Mouse (Mus musculus) hindbrain, embryonic 10.5 days (tissue): ENCODE measurements at regions not wholly inside any gene's neighbourhood (a gene's known extent, or its start where the extent isn't known, plus 50 kb on each side); places are given as distances from the start of the nearest gene placed in this dataset.
"Not testable (repeated sequence)": the region's sequence is repeated elsewhere in the genome, so short reads cannot be mapped to it uniquely, and the experiment has no call there.

ENCODE experiments used
- DNase-seq: peaks from one replicate; pipeline ENCODE4 v3.0.0-alpha.2; 2017; ENCODE audit warnings: low spot score
- H3K27ac ChIP-seq: fragments of 300-500 bp; sonication (generic); 2 replicates; pipeline ENCODE4 v1.5.1; 2016; ENCODE audit warnings: mild to moderate bottlenecking, moderate library complexity
- H3K27me3 ChIP-seq: fragments of 300-500 bp; sonication (generic); 2 replicates; pipeline ENCODE4 v1.6.1; 2016; ENCODE audit warnings: mild to moderate bottlenecking; ENCODE audit not compliant: poor library complexity, insufficient read depth, severe bottlenecking
- H3K36me3 ChIP-seq: fragments of 300-500 bp; sonication (generic); 2 replicates; pipeline ENCODE4 v1.6.1; 2016; ENCODE audit warnings: mild to moderate bottlenecking, moderate library complexity
- H3K4me1 ChIP-seq: fragments of 300-500 bp; sonication (generic); replicated peaks from 2 replicates; pipeline ENCODE4 v1.6.1; 2016; ENCODE audit warnings: mild to moderate bottlenecking
- H3K4me3 ChIP-seq: fragments of 300-500 bp; sonication (generic); 2 replicates; pipeline ENCODE4 v1.5.1; 2016; ENCODE audit warnings: mild to moderate bottlenecking, moderate library complexity
- H3K9me3 ChIP-seq: fragments of 300-500 bp; sonication (generic); 2 replicates; pipeline ENCODE4 v1.6.1; 2016; ENCODE audit warnings: mild to moderate bottlenecking, moderate library complexity
- WGBS: fragments of 180-500 bp; shearing (Covaris S2); methylation state at CpG from one replicate; pipeline ENCODE4 v1.1.7; 2016; 5-methylcytosine and 5-hydroxymethylcytosine counted together

- 92% methylated on average over 2 of the region's 2 CpGs for WGBS
- Histone ChIP-seq H3K27ac (no peak overlapping the region), H3K36me3 (no peaks in the 10 kb centered on the region), H3K4me1 (no peaks in the 10 kb centered on the region), H3K27me3 (no peaks in the 10 kb centered on the region), H3K4me3 (no peak overlapping the region), H3K9me3 (0 out of 2 replicates have a peak, but pooled peaks cover 4% of the 10 kb centered on the region)
- no peak for DNase-seq
These were observed 408.0 kb upstream of the Nrsn1 start for GRCm38 (mm10) chr13:25678221-25678735.

- no peaks in the 10 kb centered on the region for H3K4me1 ChIP-seq
- H3K9me3 ChIP-seq = no peaks in the 10 kb centered on the region
- no peaks in the 10 kb centered on the region for H3K27me3 ChIP-seq
- H3K36me3 ChIP-seq = no peaks in the 10 kb centered on the region
- DNase-seq = no peak
- no peak overlapping the region for H3K27ac ChIP-seq
- WGBS = 92% methylated on average over 6 of the region's 6 CpGs
- no peak overlapping the region for H3K4me3 ChIP-seq
These were observed 404.9 kb upstream of the Nrsn1 start for GRCm38 (mm10) chr13:25675208-25675607.

GRCm38 (mm10) chr13:25666022-25666421, 395.7 kb upstream of the Nrsn1 start:
- DNase-seq = no peak
- Histone ChIP-seq H3K27me3 (no peaks in the 10 kb centered on the region), H3K4me3 (no peak overlapping the region), H3K9me3 (no peaks in the 10 kb centered on the region), H3K4me1 (no peaks in the 10 kb centered on the region), H3K27ac (no peak overlapping the region), H3K36me3 (no peaks in the 10 kb centered on the region)
- 84% methylated on average over 3 of the region's 3 CpGs for WGBS

DNA sequence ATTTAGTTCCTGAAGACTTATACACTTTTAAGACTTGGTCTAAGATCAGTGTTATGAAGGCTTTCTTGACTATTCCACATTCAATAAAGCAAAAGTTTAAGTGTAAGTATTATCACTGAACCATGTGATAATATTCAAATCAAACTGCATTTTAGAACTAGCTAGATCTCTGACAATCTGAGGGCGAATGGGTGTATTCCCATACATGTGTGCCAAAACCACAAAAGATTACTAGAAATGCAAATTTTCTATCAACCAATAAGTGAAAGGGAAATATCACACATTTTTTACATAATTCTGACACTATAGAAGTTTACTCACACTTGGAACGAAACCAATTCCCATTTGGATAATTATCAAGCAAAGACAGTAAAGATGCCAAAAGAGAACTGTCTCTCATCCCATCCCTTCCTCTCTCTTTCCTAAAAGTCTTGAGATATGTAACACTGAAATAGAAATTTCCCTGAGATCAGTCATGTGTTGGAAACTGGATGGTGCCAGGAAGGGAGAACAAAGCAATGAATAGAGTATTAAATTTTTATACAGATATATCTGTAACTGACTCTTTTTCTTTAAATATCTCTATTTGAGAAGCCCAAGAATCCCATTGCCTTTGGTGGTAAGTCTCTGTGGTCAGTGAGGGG, 394.8 kb upstream of the Nrsn1 start:
- Histone ChIP-seq H3K4me3 (no peak overlapping the region), H3K36me3 (no peaks in the 10 kb centered on the region), H3K27ac (no peak overlapping the region), H3K4me1 (no peaks in the 10 kb centered on the region), H3K27me3 (no peaks in the 10 kb centered on the region), H3K9me3 (no peaks in the 10 kb centered on the region)
- WGBS = 82% methylated on average over 2 of the region's 2 CpGs
- DNase-seq = no peak

DNA sequence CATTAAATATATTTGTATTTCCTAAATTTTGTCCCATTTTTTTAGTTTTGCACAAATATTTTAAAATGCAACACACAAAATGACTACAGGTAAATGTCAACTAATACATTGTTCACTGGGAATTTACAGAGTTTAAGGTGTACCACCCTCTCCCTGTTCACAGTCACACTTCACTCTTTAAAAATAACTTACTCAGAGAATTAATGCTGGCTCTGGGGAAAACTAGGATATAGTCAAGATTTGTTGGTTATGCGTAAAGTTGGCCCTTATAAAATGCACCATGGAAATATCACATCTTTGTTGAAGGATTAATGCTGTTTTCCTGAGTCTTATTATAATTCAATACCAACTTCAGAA, 378.1 kb upstream of the Nrsn1 start:
- Histone ChIP-seq H3K27ac (no peak overlapping the region), H3K36me3 (no peaks in the 10 kb centered on the region), H3K9me3 (no peaks in the 10 kb centered on the region), H3K4me3 (no peak overlapping the region), H3K27me3 (no peaks in the 10 kb centered on the region), H3K4me1 (no peaks in the 10 kb centered on the region)
- WGBS = 84% methylated on average over 1 of the region's 1 CpGs
- DNase-seq = no peak

GRCm38 (mm10) chr13:25647711-25648429, 377.6 kb upstream of the Nrsn1 start:
- 82% methylated on average over 3 of the region's 3 CpGs for WGBS
- no peak for DNase-seq
- no peak overlapping the region for H3K4me3 ChIP-seq
- no peaks in the 10 kb centered on the region for H3K27me3 ChIP-seq
- no peak overlapping the region for H3K27ac ChIP-seq
- no peaks in the 10 kb centered on the region for H3K36me3 ChIP-seq
- H3K9me3 ChIP-seq = no peaks in the 10 kb centered on the region
- no peaks in the 10 kb centered on the region for H3K4me1 ChIP-seq

GRCm38 (mm10) chr13:25639522-25640291, 369.4 kb upstream of the Nrsn1 start:
- 9% methylated on average over 6 of the region's 6 CpGs for WGBS
- Histone ChIP-seq H3K4me3 (no peak overlapping the region), H3K4me1 (peaks cover 6% of the 10 kb centered on the region), H3K27ac (no peak overlapping the region), H3K27me3 (no peaks in the 10 kb centered on the region), H3K36me3 (no peaks in the 10 kb centered on the region), H3K9me3 (no peaks in the 10 kb centered on the region)
- peak; percentile 29 for DNase-seq

DNA sequence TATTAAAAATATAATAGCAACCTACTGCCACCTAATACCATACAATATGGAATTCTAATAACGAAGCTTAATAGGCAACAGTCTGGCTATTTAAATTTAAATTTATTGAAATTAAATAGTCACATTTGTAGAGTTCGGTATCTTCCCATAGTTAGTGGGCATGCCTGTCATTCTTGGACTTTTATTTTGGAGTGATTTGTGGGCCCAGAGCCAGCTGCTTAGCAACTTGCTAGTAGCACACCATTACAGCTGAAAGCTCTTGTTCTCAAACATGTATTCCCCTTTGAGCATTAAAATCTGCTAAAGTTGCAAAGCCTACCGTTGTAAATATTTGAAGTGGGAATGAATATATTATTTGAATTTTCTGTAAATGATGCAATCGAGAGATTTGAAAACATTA, 359.2 kb upstream of the Nrsn1 start:
- WGBS = 73% methylated on average over 4 of the region's 4 CpGs
- Histone ChIP-seq H3K4me1 (no peaks in the 10 kb centered on the region), H3K4me3 (no peak overlapping the region), H3K36me3 (no peaks in the 10 kb centered on the region), H3K27me3 (no peaks in the 10 kb centered on the region), H3K27ac (no peak overlapping the region), H3K9me3 (no peaks in the 10 kb centered on the region)
- DNase-seq = no peak

DNA sequence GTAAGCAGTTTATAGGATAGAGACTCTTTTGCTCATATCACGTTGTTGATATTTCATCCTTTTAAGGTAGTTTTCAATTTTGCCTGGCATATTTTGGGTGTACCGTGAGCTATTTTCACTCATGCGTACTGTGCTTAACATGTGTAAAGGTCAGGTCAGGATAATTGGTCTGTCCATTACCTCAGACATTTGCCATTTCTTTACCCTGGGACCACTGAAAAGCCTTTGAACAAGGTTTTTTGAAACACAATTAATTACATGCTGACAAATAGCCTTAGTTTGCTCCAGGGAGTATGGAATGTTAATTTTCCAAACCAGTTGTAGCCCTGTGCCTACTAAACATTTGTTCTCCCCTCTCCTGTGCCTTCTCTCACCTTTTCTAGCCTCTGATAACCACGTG, 347.3 kb upstream of the Nrsn1 start:
- Histone ChIP-seq H3K4me3 (no peak overlapping the region), H3K27me3 (no peaks in the 10 kb centered on the region), H3K27ac (no peak overlapping the region), H3K9me3 (no peaks in the 10 kb centered on the region), H3K4me1 (0 out of 2 replicates have a peak, but pooled peaks cover 4% of the 10 kb centered on the region), H3K36me3 (no peaks in the 10 kb centered on the region)
- DNase-seq = no peak
- 54% methylated on average over 4 of the region's 4 CpGs for WGBS

DNA sequence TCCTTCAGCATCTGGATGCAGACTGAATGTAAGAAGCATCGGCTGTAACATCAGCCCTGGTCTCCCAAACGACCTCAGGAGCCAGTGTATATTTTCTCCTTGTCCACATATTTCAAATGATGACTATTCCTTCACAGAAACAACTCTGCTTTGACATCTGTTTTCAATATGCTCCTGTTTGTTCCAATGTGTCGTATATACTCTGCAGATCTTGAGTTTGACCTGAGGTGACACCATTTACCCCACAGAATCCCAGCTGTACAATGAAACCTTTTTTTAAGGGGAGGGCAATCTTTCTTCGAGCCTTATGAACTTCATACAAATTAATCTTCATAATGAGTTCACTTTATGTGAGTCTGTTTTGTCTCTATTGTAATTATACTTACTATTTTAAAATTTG, 341.7 kb upstream of the Nrsn1 start:
- Histone ChIP-seq H3K27ac (no peak overlapping the region), H3K9me3 (no peaks in the 10 kb centered on the region), H3K4me3 (no peak overlapping the region), H3K36me3 (no peaks in the 10 kb centered on the region), H3K4me1 (no peaks in the 10 kb centered on the region), H3K27me3 (no peaks in the 10 kb centered on the region)
- peak; percentile 4 for DNase-seq
- WGBS = 58% methylated on average over 4 of the region's 4 CpGs

GRCm38 (mm10) chr13:25609641-25610040, 339.3 kb upstream of the Nrsn1 start:
- Histone ChIP-seq H3K27me3 (no peaks in the 10 kb centered on the region), H3K4me3 (no peak overlapping the region), H3K4me1 (no peaks in the 10 kb centered on the region), H3K36me3 (no peaks in the 10 kb centered on the region), H3K9me3 (no peaks in the 10 kb centered on the region), H3K27ac (no peak overlapping the region)
- WGBS = 92% methylated on average over 4 of the region's 4 CpGs
- no peak for DNase-seq

GRCm38 (mm10) chr13:25609241-25609640, 338.9 kb upstream of the Nrsn1 start:
- Histone ChIP-seq H3K4me3 (no peak overlapping the region), H3K27me3 (no peaks in the 10 kb centered on the region), H3K27ac (no peak overlapping the region), H3K36me3 (no peaks in the 10 kb centered on the region), H3K4me1 (no peaks in the 10 kb centered on the region), H3K9me3 (no peaks in the 10 kb centered on the region)
- WGBS = 95% methylated on average over 1 of the region's 1 CpGs
- no peak for DNase-seq

DNA sequence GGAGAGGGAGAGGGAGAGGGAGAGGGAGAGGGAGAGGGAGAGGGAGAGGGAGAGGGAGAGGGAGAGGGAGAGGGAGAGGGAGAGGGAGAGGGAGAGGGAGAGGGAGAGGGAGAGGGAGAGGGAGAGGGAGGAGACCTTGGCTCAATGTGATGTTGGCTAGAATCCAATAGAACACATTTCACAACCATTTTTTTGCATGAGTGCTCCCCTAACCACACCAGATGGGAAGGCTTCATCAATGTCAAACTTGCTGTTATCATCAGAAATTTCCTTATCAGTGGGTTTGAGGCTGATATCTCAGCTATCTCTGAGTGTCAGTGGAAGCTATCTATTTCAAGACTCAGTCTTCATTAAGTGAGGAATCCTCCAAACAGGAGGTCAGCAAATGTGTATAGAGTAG, 331.0 kb upstream of the Nrsn1 start:
- DNase-seq, H3K9me3 ChIP-seq, H3K36me3 ChIP-seq, H3K4me3 ChIP-seq, H3K27me3 ChIP-seq, H3K4me1 ChIP-seq, H3K27ac ChIP-seq: not testable (repeated sequence)
